Mouse (Mus musculus): ENCODE measurements around the gene Tmem63c. TPM values are rescaled to one million over a fixed set of nuclear protein-coding genes. Genes with fewer than 3 reads are reported as not detected.
A peak's percentile ranks its signal among the peaks of the same experiment; 100 is the strongest.

The Tmem63c gene
- polyA plus RNA-seq, 1 experiment: 1.2 TPM

DNA sequence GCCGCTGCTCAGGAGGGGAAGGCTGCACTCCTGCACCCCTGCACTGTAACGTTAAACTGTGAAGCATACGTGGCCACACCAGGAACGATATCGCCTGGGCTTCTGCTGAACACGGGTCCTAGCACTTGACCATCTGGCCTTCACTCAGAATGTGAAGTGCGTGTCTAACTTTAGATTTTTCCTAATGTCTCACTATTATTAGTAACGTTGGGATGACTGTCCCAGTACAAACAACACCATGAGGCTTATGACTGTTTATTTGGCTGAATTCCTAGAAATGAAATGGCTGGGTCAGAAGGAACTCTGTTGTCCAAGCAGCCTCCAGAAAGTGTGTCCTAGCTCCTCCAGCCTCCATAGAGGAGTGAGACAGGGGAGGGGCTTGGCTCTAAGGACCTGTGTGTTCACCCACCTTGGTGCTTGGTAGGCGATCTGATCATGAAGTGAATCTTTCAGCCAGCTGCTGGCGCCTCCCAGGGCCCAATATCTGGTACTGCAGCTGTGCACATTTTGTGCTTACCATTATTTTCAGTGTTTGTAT is 21.8 kb upstream of the Tmem63c start:
- Histone ChIP-seq H3K36me3 (ENCODE audit: control insufficient read depth, insufficient read depth, low read length) (no peaks in the 10 kb centered on the region), H3K4me1 (ENCODE audit: control insufficient read depth, insufficient read depth, insufficient read length) (no peaks in the 10 kb centered on the region), H3K27me3 (ENCODE audit: control insufficient read depth, insufficient read depth, low read length) (no peaks in the 10 kb centered on the region), H3K27ac (ENCODE audit: insufficient read depth, low read length) (no peak overlapping the region), H3K4me3 (ENCODE audit: extremely low read depth, insufficient read depth, insufficient read length) (no peak overlapping the region)
- WGBS: 71% methylated on average over 10 of the region's 10 CpGs
- DNase-seq (ENCODE audit: low read depth in 1 of 2, low spot score in 2 of 2): no peak
- TF ChIP-seq POLR2A (IDR thresholded peaks at IDR 0.05; ENCODE audit: low read depth, low read length): no peak
- no peak for TF ChIP-seq CTCF (IDR thresholded peaks at IDR 0.05; ENCODE audit: extremely low read depth, insufficient read depth, insufficient read length, insufficient replicate concordance)

- Histone ChIP-seq H3K27ac (ENCODE audit: insufficient read depth, low read length) (no peak overlapping the region), H3K4me1 (ENCODE audit: control insufficient read depth, insufficient read depth, insufficient read length) (no peaks in the 10 kb centered on the region), H3K4me3 (ENCODE audit: extremely low read depth, insufficient read depth, insufficient read length) (no peak overlapping the region), H3K36me3 (ENCODE audit: control insufficient read depth, insufficient read depth, low read length) (no peaks in the 10 kb centered on the region), H3K27me3 (ENCODE audit: control insufficient read depth, insufficient read depth, low read length) (no peaks in the 10 kb centered on the region)
- peak in 1 of 2 experiments; percentile 3 for DNase-seq (ENCODE audit: low read depth in 1 of 2, low spot score in 2 of 2)
- WGBS: 45% methylated on average over 5 of the region's 5 CpGs
- TF ChIP-seq POLR2A (IDR thresholded peaks at IDR 0.05; ENCODE audit: low read depth, low read length): no peak
- no peak for TF ChIP-seq CTCF (IDR thresholded peaks at IDR 0.05; ENCODE audit: extremely low read depth, insufficient read depth, insufficient read length, insufficient replicate concordance)
Measured at GRCm38 (mm10) chr12:87000151-87000839, 20.8 kb upstream of the Tmem63c start.

DNA sequence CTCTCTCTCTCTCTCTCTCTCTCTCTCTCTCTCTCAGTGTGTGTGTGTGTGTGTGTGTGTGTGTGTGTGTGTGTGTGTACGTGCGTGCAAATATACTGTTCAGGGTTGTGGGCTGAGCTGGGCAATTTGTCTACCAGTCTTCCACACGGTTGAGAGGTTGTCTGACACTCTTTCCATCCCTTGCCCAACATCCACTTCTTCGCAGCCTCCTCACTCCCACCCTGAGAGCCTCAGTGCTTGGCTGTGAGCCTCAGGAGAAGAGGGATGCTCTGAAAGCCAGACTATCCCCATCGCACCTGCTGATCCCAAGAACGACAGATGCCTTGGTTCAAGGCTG is 20.3 kb upstream of the Tmem63c start:
- Histone ChIP-seq H3K4me3 (ENCODE audit: extremely low read depth, insufficient read depth, insufficient read length) (no peak overlapping the region), H3K36me3 (ENCODE audit: control insufficient read depth, insufficient read depth, low read length) (no peaks in the 10 kb centered on the region), H3K4me1 (ENCODE audit: control insufficient read depth, insufficient read depth, insufficient read length) (no peaks in the 10 kb centered on the region), H3K27me3 (ENCODE audit: control insufficient read depth, insufficient read depth, low read length) (no peaks in the 10 kb centered on the region), H3K27ac (ENCODE audit: insufficient read depth, low read length) (no peak overlapping the region)
- WGBS: 44% methylated on average over 6 of the region's 6 CpGs
- TF ChIP-seq CTCF (IDR thresholded peaks at IDR 0.05; ENCODE audit: extremely low read depth, insufficient read depth, insufficient read length, insufficient replicate concordance) (no peak), POLR2A (IDR thresholded peaks at IDR 0.05; ENCODE audit: low read depth, low read length) (no peak)
- no peak for DNase-seq (ENCODE audit: low read depth in 1 of 2, low spot score in 2 of 2)

DNA sequence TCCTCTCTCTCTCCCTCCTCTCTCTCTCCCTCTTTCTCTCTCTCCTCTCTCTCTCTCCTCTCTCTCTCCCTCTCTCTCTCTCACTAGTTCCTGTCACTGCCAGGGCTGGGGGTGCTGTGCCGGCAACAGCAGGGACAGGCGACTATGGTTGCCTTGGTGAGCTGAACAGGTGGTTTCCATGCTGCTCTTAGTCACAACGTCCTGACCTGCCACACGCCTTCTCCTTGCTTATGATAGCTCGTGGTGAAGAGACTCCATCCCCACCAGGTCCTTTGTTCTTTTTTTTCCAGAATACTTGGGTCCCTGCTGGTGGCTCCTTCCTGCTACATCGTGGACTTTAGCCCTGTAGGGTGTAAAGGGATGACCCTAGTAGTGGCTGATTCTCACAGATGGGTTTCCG is 18.9 kb upstream of the Tmem63c start:
- Histone ChIP-seq H3K4me1 (ENCODE audit: control insufficient read depth, insufficient read depth, insufficient read length) (no peaks in the 10 kb centered on the region), H3K36me3 (ENCODE audit: control insufficient read depth, insufficient read depth, low read length) (no peaks in the 10 kb centered on the region), H3K27me3 (ENCODE audit: control insufficient read depth, insufficient read depth, low read length) (no peaks in the 10 kb centered on the region), H3K27ac (ENCODE audit: insufficient read depth, low read length) (no peak overlapping the region), H3K4me3 (ENCODE audit: extremely low read depth, insufficient read depth, insufficient read length) (no peak overlapping the region)
- TF ChIP-seq CTCF (IDR thresholded peaks at IDR 0.05; ENCODE audit: extremely low read depth, insufficient read depth, insufficient read length, insufficient replicate concordance): no peak
- no peak for TF ChIP-seq POLR2A (IDR thresholded peaks at IDR 0.05; ENCODE audit: low read depth, low read length)
- no peak for DNase-seq (ENCODE audit: low read depth in 1 of 2, low spot score in 2 of 2)
- 62% methylated on average over 7 of the region's 7 CpGs for WGBS

DNA sequence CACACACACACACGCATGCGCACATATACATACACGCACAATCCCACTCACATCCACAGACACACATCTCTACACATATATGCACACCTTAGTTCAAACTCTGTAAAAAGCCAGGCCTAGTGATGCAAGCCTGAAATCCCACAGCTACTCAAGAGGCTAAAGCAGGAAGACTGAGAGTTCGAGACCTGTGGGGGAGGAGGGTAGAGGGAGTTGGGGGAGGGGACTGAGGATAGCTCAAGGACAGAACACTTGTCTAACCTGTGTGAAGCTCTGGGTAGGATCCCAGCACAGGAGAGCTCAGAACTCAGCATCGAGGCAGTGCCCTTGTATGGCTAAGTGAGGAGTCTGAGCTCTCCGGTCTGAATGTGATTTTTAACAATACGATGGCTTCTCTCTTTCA is 18.3 kb upstream of the Tmem63c start:
- H3K4me3 ChIP-seq (ENCODE audit: extremely low read depth, insufficient read depth, insufficient read length): no peak overlapping the region
- no peak overlapping the region for H3K27ac ChIP-seq (ENCODE audit: insufficient read depth, low read length)
- H3K36me3 ChIP-seq (ENCODE audit: control insufficient read depth, insufficient read depth, low read length): no peaks in the 10 kb centered on the region
- TF ChIP-seq CTCF (IDR thresholded peaks at IDR 0.05; ENCODE audit: extremely low read depth, insufficient read depth, insufficient read length, insufficient replicate concordance) (no peak), POLR2A (IDR thresholded peaks at IDR 0.05; ENCODE audit: low read depth, low read length) (no peak)
- H3K27me3 ChIP-seq (ENCODE audit: control insufficient read depth, insufficient read depth, low read length): no peaks in the 10 kb centered on the region; the same call in 1 of the 2 replicates
- DNase-seq (ENCODE audit: low read depth in 1 of 2, low spot score in 2 of 2): no peak
- H3K4me1 ChIP-seq (ENCODE audit: control insufficient read depth, insufficient read depth, insufficient read length): no peaks in the 10 kb centered on the region
- WGBS: 77% methylated on average over 7 of the region's 7 CpGs

GRCm38 (mm10) chr12:87003606-87004005 is 17.5 kb upstream of the Tmem63c start:
- no peak for TF ChIP-seq POLR2A (IDR thresholded peaks at IDR 0.05; ENCODE audit: low read depth, low read length)
- no peak for TF ChIP-seq CTCF (IDR thresholded peaks at IDR 0.05; ENCODE audit: extremely low read depth, insufficient read depth, insufficient read length, insufficient replicate concordance)
- 39% methylated on average over 3 of the region's 3 CpGs for WGBS
- no peaks in the 10 kb centered on the region; the same call in 1 of the 2 replicates for H3K27me3 ChIP-seq (ENCODE audit: control insufficient read depth, insufficient read depth, low read length)

DNA sequence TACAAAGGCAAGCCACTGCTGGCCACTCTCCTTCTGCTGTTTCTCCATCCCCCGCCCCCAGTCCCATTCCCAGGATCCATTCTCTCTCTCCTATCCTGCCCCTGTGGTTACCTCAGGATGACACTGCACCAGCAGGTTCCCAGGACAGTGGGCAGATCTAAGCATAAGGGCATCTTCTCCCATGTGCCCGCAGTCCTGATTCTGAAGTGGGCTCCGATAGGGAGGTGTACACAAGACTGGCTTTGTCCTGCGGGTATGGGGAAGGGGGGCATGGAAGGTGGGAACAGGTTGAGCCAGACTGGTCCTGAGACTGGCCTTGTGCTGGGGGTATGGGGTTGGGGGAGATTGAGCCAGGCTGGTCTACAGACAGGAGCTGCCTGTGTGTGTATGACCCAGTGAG is 16.5 kb upstream of the Tmem63c start:
- WGBS: 85% methylated on average over 4 of the region's 4 CpGs
- H3K4me1 ChIP-seq (ENCODE audit: control insufficient read depth, insufficient read depth, insufficient read length): no peaks in the 10 kb centered on the region
- no peak overlapping the region for H3K4me3 ChIP-seq (ENCODE audit: extremely low read depth, insufficient read depth, insufficient read length)
- H3K36me3 ChIP-seq (ENCODE audit: control insufficient read depth, insufficient read depth, low read length): no peaks in the 10 kb centered on the region
- H3K27ac ChIP-seq (ENCODE audit: insufficient read depth, low read length): no peak overlapping the region
- H3K27me3 ChIP-seq (ENCODE audit: control insufficient read depth, insufficient read depth, low read length): no peaks in the 10 kb centered on the region; the same call in 1 of the 2 replicates
- no peak for DNase-seq (ENCODE audit: low read depth in 1 of 2, low spot score in 2 of 2)
- TF ChIP-seq CTCF (IDR thresholded peaks at IDR 0.05; ENCODE audit: extremely low read depth, insufficient read depth, insufficient read length, insufficient replicate concordance): no peak
- no peak for TF ChIP-seq POLR2A (IDR thresholded peaks at IDR 0.05; ENCODE audit: low read depth, low read length)

More at GRCm38 (mm10) chr12:87003606-87004005, 17.5 kb upstream of the Tmem63c start:
- Histone ChIP-seq H3K4me1 (ENCODE audit: control insufficient read depth, insufficient read depth, insufficient read length) (no peaks in the 10 kb centered on the region), H3K27ac (ENCODE audit: insufficient read depth, low read length) (no peak overlapping the region), H3K36me3 (ENCODE audit: control insufficient read depth, insufficient read depth, low read length) (no peaks in the 10 kb centered on the region), H3K4me3 (ENCODE audit: extremely low read depth, insufficient read depth, insufficient read length) (no peak overlapping the region)
- DNase-seq (ENCODE audit: low read depth in 1 of 2, low spot score in 2 of 2): no peak
